Mouse (Mus musculus) neural tube, embryonic 11.5 days (tissue): ENCODE data around the gene Kif28. TPM values are rescaled to one million over a fixed set of nuclear protein-coding genes. Genes with fewer than 3 reads are reported as not detected.

Source experiments
- ATAC-seq: fragments of 200-750 bp; cut with Nextera tagmentation; 2 replicates; pipeline ENCODE4 v1.8.0; 2017; ENCODE audit warnings: moderate number of reproducible peaks, mild to moderate bottlenecking, moderate TSS enrichment, moderate library complexity; ENCODE audit not compliant: insufficient read depth, low FRiP score, low TSS enrichment
- DNase-seq: peaks from one replicate; pipeline ENCODE4 v3.0.0-alpha.2; 2015; ENCODE audit warnings: low spot score
- H3K27ac ChIP-seq: fragments of 300-500 bp; sonication (generic); 2 replicates; pipeline ENCODE4 v1.5.1; 2014; ENCODE audit warnings: low read depth, mild to moderate bottlenecking, low read length
- H3K27me3 ChIP-seq: fragments of 300-500 bp; sonication (generic); 2 replicates; pipeline ENCODE4 v1.6.1; 2014; ENCODE audit warnings: mild to moderate bottlenecking, low read length, mixed read lengths; ENCODE audit not compliant: control insufficient read depth, insufficient read depth
- H3K36me3 ChIP-seq: fragments of 300-500 bp; sonication (generic); 2 replicates; pipeline ENCODE4 v1.6.1; 2014; ENCODE audit warnings: mild to moderate bottlenecking, low read length, moderate library complexity, mixed read lengths; ENCODE audit not compliant: control insufficient read depth, insufficient read depth
- H3K4me1 ChIP-seq: fragments of 300-500 bp; sonication (generic); 2 replicates; pipeline ENCODE4 v1.6.1; 2014; ENCODE audit warnings: low read length, mixed read lengths; ENCODE audit not compliant: control insufficient read depth, insufficient read depth
- H3K4me2 ChIP-seq: fragments of 300-500 bp; sonication (generic); 2 replicates; pipeline ENCODE4 v1.6.1; 2014; ENCODE audit warnings: low read depth, mild to moderate bottlenecking, moderate library complexity
- H3K4me3 ChIP-seq: fragments of 300-500 bp; sonication (generic); 2 replicates; pipeline ENCODE4 v1.5.1; 2014; ENCODE audit warnings: low read depth, low read length
- H3K9ac ChIP-seq: fragments of 300-500 bp; sonication (generic); 2 replicates; pipeline ENCODE4 v1.6.1; 2014; ENCODE audit warnings: mild to moderate bottlenecking, low read length
- H3K9me3 ChIP-seq: fragments of 300-500 bp; sonication (generic); 2 replicates; pipeline ENCODE4 v1.6.1; 2016; ENCODE audit warnings: low read length; ENCODE audit not compliant: control insufficient read depth
- WGBS: fragments of 180-500 bp; shearing (Covaris S2); extraction: QIAGEN DNeasy Blood & Tissue Kit; methylation state at CpG from one replicate; pipeline ENCODE4 v1.1.7; 2014; 5-methylcytosine and 5-hydroxymethylcytosine counted together
- polyA plus RNA-seq: library from polyadenylated mRNA; unstranded; fragments of >200 nt; fragmentation: Nextera tagmentation; extraction: Ambion mirVana; gene quantifications from 2 replicates; pipeline ENCODE4 v1.2.1, GENCODE M21; 2014

Kif28 gene
- polyA plus RNA-seq, 1 experiment from 2014 or later: not detected

DNA sequence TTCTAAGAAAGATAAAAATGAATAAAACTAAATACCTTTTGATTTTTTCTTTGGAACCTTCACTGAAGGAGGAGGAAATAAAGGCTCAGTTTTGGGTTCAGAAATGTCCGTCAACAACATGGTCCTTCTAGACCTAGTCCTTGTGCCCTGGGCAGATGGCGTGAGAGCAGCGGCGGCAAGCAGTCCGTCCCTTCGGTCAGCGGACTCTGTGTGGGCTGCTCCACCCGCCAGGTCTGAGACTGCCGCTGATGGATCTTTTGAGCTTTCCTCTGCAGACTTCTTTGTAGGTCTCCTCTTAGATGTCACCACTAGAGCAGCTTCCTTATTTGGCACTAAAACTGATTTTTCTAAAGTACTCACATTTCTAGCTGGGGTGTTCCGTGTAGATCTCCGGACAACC is 7.2 kb upstream of the Kif28 start:
- H3K4me3 ChIP-seq: no peak overlapping the region
- peaks cover 14% of the 10 kb centered on the region for H3K36me3 ChIP-seq
- no peak overlapping the region for H3K9ac ChIP-seq
- 96% methylated on average over 11 of the region's 11 CpGs for WGBS
- H3K4me1 ChIP-seq: no peaks in the 10 kb centered on the region
- no peak overlapping the region for H3K4me2 ChIP-seq
- DNase-seq: no peak
- ATAC-seq: no peak
- H3K27ac ChIP-seq: no peak overlapping the region
- H3K27me3 ChIP-seq: no peaks in the 10 kb centered on the region
- no peaks in the 10 kb centered on the region for H3K9me3 ChIP-seq

DNA sequence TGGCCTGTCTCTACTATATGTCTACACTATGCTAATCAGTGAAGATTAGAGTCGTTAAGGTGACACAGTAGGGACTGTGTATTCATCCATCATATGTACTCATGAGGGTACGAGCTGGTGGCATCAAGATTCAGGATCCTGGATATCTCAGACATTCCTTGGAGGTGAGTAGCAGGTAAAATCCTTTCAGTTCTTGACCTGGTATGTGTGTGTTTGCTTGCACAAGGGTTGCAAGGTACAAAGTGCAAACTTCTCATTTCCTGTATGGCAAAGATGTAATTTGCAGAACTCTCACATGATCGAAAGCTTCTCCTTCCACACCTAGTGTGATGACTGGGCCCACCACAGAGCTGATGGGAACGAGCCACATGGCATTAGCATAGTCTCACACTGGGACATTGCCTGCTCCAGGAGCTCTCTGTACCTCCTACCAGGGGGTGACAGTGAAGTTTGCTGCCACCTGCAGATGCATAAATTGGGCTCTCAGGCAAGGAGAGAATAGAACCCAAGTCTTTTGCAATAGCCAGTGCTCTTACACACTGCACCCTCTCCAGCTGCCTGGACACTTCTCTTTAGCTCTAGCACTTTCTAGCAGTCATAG is 1.4 kb downstream of the Kif28 start:
- Histone ChIP-seq H3K4me3 (no peak overlapping the region), H3K9me3 (no peaks in the 10 kb centered on the region), H3K4me2 (no peak overlapping the region), H3K36me3 (0 out of 2 replicates have a peak, but pooled peaks cover 2% of the 10 kb centered on the region), H3K27ac (no peak overlapping the region), H3K9ac (no peak overlapping the region), H3K27me3 (no peaks in the 10 kb centered on the region), H3K4me1 (no peaks in the 10 kb centered on the region)
- DNase-seq (no peak), ATAC-seq (no peak)
- WGBS: 86% methylated on average over 4 of the region's 4 CpGs

DNA sequence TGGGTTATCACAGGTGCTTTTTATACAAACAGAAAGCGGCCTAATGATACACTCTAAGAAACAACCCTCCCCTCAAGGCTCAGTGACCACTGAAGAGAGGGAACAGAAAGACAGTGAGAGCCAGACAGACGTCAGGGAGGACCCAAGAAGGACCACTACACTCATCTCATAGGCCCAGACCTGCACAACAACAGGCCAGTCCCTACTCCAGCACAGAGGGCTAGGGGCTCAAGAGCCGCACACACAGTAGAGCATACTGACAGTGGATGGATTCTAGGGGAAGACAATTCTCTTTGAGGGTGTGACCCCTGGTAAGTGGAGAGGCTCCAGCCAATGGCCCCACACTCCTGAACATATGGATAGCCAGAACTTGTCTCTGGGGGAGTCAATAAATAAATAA is 8.6 kb downstream of the Kif28 start:
- Histone ChIP-seq H3K27me3 (no peaks in the 10 kb centered on the region), H3K4me1 (no peaks in the 10 kb centered on the region), H3K4me2 (no peak overlapping the region), H3K9me3 (no peaks in the 10 kb centered on the region), H3K9ac (no peak overlapping the region), H3K4me3 (no peak overlapping the region), H3K27ac (no peak overlapping the region), H3K36me3 (no peaks in the 10 kb centered on the region)
- ATAC-seq (no peak), DNase-seq (no peak)
- 89% methylated on average over 3 of the region's 3 CpGs for WGBS

DNA sequence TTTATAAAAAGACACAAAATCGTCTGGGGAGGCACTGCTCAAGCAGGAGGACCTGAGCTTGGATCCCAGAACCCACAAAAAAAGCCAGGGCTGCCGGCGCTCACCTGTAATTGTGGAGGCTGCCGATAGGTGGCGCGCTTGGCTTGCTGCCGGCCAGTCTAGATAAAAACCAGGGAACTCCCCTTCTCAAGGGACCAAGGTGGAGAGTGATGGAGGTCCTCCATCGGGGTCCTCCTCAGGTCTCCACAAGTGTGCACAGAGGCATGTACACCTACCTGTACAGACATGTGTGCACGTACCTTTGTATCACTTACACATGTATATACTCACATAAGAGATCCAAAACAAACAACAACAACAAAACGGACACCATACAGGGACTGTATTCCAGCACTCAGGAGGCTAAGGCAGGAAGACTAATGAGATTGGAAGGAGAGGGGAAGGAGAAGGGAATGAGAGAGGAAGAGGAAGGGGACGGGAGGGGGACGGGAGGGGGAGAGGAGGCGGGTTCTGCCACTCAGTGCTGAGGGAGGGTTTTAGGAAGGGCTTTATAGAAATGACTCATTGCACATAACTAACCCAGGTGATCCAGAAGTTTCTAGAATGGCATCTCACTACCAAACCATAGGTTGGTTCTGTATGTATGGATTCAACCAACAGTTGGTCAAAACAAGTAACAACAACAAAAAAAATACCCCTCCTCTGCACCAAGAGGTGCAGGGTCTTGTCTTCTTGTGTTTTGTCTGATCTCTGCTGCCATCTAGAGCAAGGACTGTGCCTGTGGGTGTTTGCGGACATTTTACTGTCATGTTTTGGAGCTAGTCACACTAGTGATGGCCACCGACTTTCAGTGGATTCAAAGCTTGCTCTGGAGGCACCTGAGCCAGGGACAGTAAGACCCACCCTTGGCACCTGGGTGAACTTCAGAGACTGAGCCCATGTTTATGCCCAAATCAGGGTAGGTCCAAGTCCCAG is 10.3 kb downstream of the Kif28 start:
- Histone ChIP-seq H3K9me3 (no peaks in the 10 kb centered on the region), H3K4me3 (no peak overlapping the region), H3K9ac (no peak overlapping the region), H3K4me1 (no peaks in the 10 kb centered on the region), H3K27me3 (no peaks in the 10 kb centered on the region), H3K36me3 (no peaks in the 10 kb centered on the region), H3K27ac (no peak overlapping the region), H3K4me2 (no peak overlapping the region)
- ATAC-seq (no peak), DNase-seq (peak; percentile 67)
- WGBS: 44% methylated on average over 15 of the region's 15 CpGs

DNA sequence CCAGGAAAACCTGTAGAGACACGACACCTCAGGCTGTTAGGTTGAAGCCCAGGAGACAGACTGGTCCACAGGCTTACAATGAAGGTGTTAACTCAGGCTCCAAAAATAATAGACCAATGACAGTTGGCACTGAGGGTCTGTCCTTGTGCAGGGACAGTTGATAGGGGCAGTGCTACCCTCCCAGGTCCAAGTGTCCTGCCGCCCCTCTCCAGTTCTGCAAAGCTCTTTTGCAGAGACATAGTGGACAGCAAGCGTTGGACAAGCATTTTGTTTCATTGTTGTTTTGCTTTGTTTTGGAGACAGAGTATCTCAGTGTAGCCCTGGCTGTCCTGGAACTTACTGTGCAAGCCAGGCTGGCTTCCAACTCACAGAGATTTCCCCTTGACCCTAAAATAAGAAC is 13.7 kb downstream of the Kif28 start:
- 95% methylated on average over 3 of the region's 3 CpGs for WGBS

DNA sequence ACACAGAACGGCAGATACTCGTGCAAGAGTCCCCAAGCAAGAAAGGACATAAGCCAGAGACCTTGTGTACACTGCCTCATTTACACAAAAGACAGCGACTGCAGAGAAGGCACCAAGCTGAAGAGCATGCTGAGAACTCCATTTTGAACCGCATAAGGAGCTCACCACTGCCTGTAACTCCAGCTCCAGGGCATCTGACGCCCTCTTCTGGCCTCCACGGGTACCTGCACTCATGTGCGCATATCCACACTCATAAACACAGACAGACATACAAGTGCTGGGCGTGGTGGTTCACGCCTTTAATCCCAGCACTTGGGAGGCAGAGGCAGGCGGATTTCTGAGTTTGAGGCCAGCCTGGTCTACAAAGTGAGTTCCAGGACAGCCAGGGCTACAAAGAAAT is 16.4 kb downstream of the Kif28 start:
- H3K4me1 ChIP-seq: no peaks in the 10 kb centered on the region
- ATAC-seq (no peak), DNase-seq (no peak)
- H3K4me3 ChIP-seq: no peak overlapping the region
- H3K27me3 ChIP-seq: no peaks in the 10 kb centered on the region
- no peak overlapping the region for H3K4me2 ChIP-seq
- H3K9ac ChIP-seq: no peak overlapping the region
- H3K9me3 ChIP-seq: no peaks in the 10 kb centered on the region
- no peaks in the 10 kb centered on the region for H3K36me3 ChIP-seq
- WGBS: 87% methylated on average over 10 of the region's 10 CpGs
- H3K27ac ChIP-seq: no peak overlapping the region

More for the DNA sequence above, 13.7 kb downstream of the Kif28 start:
- no peak overlapping the region for H3K4me3 ChIP-seq
- H3K36me3 ChIP-seq: no peaks in the 10 kb centered on the region
- no peaks in the 10 kb centered on the region for H3K27me3 ChIP-seq
- no peaks in the 10 kb centered on the region for H3K4me1 ChIP-seq
- H3K27ac ChIP-seq: no peak overlapping the region
- no peak overlapping the region for H3K9ac ChIP-seq
- no peak overlapping the region for H3K4me2 ChIP-seq
- no peak for ATAC-seq
- DNase-seq: no peak
- no peaks in the 10 kb centered on the region for H3K9me3 ChIP-seq

DNA sequence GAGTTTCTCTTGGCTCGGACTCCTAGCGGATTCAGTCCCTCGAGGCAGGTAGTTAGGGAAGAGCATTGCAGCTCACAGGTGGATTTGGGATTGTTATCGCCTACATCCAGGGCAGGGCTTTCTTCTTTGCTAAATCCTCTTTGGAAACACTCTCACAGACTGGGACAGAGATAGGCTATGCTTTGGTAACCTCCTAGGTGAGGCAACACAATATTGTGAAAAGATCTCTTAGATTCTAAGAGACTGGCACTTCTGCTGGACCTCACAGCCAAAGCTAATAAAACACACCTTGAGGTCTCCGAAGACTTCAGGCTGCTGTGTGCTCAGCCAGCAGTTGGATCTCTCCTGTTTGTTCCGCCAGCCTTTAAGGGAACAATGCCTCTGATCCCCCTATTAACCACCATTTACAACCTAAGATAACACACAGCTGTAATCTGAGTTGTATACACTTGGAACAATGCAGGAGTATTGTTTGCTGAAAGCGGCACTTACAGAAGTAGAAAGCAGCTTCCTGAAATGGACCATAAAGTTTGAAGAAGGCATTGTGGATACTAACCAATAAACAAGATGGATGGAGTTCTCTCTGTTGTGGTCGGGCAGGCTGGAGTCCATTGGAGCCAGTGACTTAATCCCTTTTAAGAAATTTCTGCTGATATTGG is 22.1 kb downstream of the Kif28 start:
- ATAC-seq: no peak
- no peak overlapping the region for H3K27ac ChIP-seq
- H3K4me2 ChIP-seq: no peak overlapping the region
- 50% methylated on average over 8 of the region's 8 CpGs for WGBS
- H3K36me3 ChIP-seq: no peaks in the 10 kb centered on the region
- no peak overlapping the region for H3K9ac ChIP-seq
- H3K27me3 ChIP-seq: no peaks in the 10 kb centered on the region
- no peak overlapping the region for H3K4me3 ChIP-seq
- no peak for DNase-seq
- no peaks in the 10 kb centered on the region for H3K9me3 ChIP-seq
- H3K4me1 ChIP-seq: no peaks in the 10 kb centered on the region

DNA sequence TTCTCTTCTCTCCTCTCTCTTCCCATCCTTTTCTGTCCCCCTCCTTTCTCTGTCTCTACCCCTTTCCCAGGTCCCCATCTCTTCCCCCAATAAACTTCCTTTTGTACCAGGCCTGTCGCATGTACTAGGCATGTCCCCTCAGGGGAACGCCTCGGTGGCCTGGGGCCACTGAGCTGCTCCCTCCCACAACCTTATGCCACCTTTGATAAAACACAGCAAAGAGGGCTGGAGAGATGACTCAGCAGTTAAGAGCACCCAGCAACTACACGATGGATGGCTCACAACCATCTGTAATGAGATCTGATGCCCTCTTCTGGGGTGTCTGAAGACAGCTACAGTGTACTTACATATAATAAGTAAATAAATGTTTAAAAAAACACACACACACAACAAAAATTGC is 29.3 kb downstream of the Kif28 start:
- no peak overlapping the region for H3K4me3 ChIP-seq

More for the DNA sequence above, 29.3 kb downstream of the Kif28 start:
- no peak overlapping the region for H3K9ac ChIP-seq
- H3K36me3 ChIP-seq: no peaks in the 10 kb centered on the region
- WGBS: 90% methylated on average over 4 of the region's 4 CpGs
- no peak overlapping the region for H3K4me2 ChIP-seq
- H3K27ac ChIP-seq: no peak overlapping the region
- ATAC-seq: no peak
- no peaks in the 10 kb centered on the region for H3K9me3 ChIP-seq
- no peaks in the 10 kb centered on the region for H3K4me1 ChIP-seq
- no peaks in the 10 kb centered on the region for H3K27me3 ChIP-seq
- no peak for DNase-seq
